Mouse (Mus musculus) MEL (cell line): ENCODE measurements around the gene Dock1. TPM values are rescaled to one million over a fixed set of nuclear protein-coding genes. Genes with fewer than 3 reads are reported as not detected.

ENCODE experiments used
- DNase-seq: peaks from one replicate; pipeline ENCODE4 v3.0.0; 2011; ENCODE audit warnings: low read depth, low spot score
- H3K27ac ChIP-seq: 2 replicates; pipeline ENCODE4 v1.5.1; 2012; ENCODE audit warnings: low read depth, mild to moderate bottlenecking, control low read depth, low read length, moderate library complexity; ENCODE audit not compliant: control insufficient read depth
- H3K27me3 ChIP-seq, 2 experiments: fragments of 150-350 bp in 1 of 2; sonication (generic) in 1 of 2; 2 replicates each; pipeline ENCODE4 v1.6.1; 2012; ENCODE audit warnings: low read length in 2 of 2, mild to moderate bottlenecking in 2 of 2, improper control_type of control experiment in 1 of 2, moderate library complexity in 1 of 2; ENCODE audit not compliant: insufficient read depth in 2 of 2, control insufficient read depth in 1 of 2
- H3K36me3 ChIP-seq, 2 experiments: 2 replicates each; pipeline ENCODE4 v1.6.1; 2012 to 2014; ENCODE audit warnings: low read length in 2 of 2, improper control_type of control experiment in 1 of 2, inconsistent platforms in 1 of 2, mild to moderate bottlenecking in 1 of 2; ENCODE audit not compliant: insufficient read depth in 2 of 2, control insufficient read depth in 1 of 2
- H3K4me1 ChIP-seq, 2 experiments: fragments of 150-350 bp in 1 of 2; sonication (generic) in 1 of 2; 2 replicates each; pipeline ENCODE4 v1.6.1; 2012; ENCODE audit warnings: low read length in 2 of 2, improper control_type of control experiment in 1 of 2, mild to moderate bottlenecking in 1 of 2; ENCODE audit not compliant: insufficient read depth in 2 of 2, control insufficient read depth in 1 of 2
- H3K4me3 ChIP-seq, 2 experiments: fragments of 150-350 bp in 1 of 2; sonication (generic) in 1 of 2; 2 replicates each; pipeline ENCODE4 v1.5.1; 2012; ENCODE audit warnings: low read depth in 2 of 2, low read length in 2 of 2, mild to moderate bottlenecking in 2 of 2, moderate library complexity in 2 of 2, control low read depth in 1 of 2, improper control_type of control experiment in 1 of 2; ENCODE audit not compliant: control insufficient read depth in 1 of 2, insufficient read depth in 1 of 2
- H3K79me2 ChIP-seq: 2 replicates; pipeline ENCODE4 v1.6.1; 2012; ENCODE audit warnings: mild to moderate bottlenecking, low read length, moderate library complexity; ENCODE audit not compliant: control insufficient read depth, poor library complexity, insufficient read depth
- H3K9ac ChIP-seq: 2 replicates; pipeline ENCODE4 v1.6.1; 2012; ENCODE audit warnings: low read depth, mild to moderate bottlenecking, control low read depth, low read length, moderate library complexity; ENCODE audit not compliant: control insufficient read depth, poor library complexity, severe bottlenecking
- H3K9me3 ChIP-seq: fragments of 150-350 bp; sonication (generic); replicated peaks from 2 replicates; pipeline ENCODE4 v1.6.1; 2012; ENCODE audit warnings: mild to moderate bottlenecking, low read length, improper control_type of control experiment, moderate library complexity; ENCODE audit not compliant: insufficient read depth
- BHLHE40 ChIP-seq: IDR thresholded peaks from 2 replicates; pipeline ENCODE4 v1.6.1; 2012; ENCODE audit warnings: low read depth, mild to moderate bottlenecking, inconsistent platforms, low read length, improper control_type of control experiment, borderline replicate concordance
- CTCF ChIP-seq, 3 experiments: IDR thresholded peaks in 2 of 3; conservative IDR thresholded peaks in 1 of 3; 2 replicates each; pipeline ENCODE4 v1.5.1; 2011 to 2012; ENCODE audit warnings: low read length in 3 of 3, low read depth in 2 of 3, mild to moderate bottlenecking in 2 of 3, improper control_type of control experiment in 1 of 3, inconsistent platforms in 1 of 3, mixed read lengths in 1 of 3, moderate library complexity in 1 of 3; ENCODE audit not compliant: control insufficient read depth in 1 of 3, insufficient read depth in 1 of 3, poor library complexity in 1 of 3, severe bottlenecking in 1 of 3
- EP300 ChIP-seq, 2 experiments: IDR thresholded peaks; 2 replicates each; pipeline ENCODE4 v1.6.1; 2011; ENCODE audit warnings: improper control_type of control experiment in 2 of 2, low read length in 2 of 2, low read depth in 1 of 2, mild to moderate bottlenecking in 1 of 2
- HCFC1 ChIP-seq: IDR thresholded peaks from 2 replicates; pipeline ENCODE4 v1.6.1; 2012; ENCODE audit warnings: low read depth, mild to moderate bottlenecking, inconsistent platforms, low read length, improper control_type of control experiment, moderate library complexity
- MAFK ChIP-seq: IDR thresholded peaks from 2 replicates; pipeline ENCODE4 v1.6.1; 2011; ENCODE audit warnings: low read depth, mild to moderate bottlenecking, low read length, improper control_type of control experiment, borderline replicate concordance
- MEF2A ChIP-seq: IDR thresholded peaks from 2 replicates; pipeline ENCODE4 v1.6.1; 2014; ENCODE audit warnings: low read depth, mild to moderate bottlenecking, inconsistent platforms, low read length, improper control_type of control experiment; ENCODE audit not compliant: poor library complexity, insufficient replicate concordance, severe bottlenecking; ENCODE audit errors: extremely low read depth
- MYB ChIP-seq: IDR thresholded peaks from 2 replicates; pipeline ENCODE4 v1.6.1; 2011; ENCODE audit warnings: mild to moderate bottlenecking, low read depth, low read length, improper control_type of control experiment
- MYC ChIP-seq: IDR thresholded peaks from 2 replicates; pipeline ENCODE4 v1.6.1; 2011; ENCODE audit warnings: low read depth, mild to moderate bottlenecking, low read length, improper control_type of control experiment, moderate library complexity
- NELFE ChIP-seq: IDR thresholded peaks from 2 replicates; pipeline ENCODE4 v1.6.1; 2011; ENCODE audit warnings: low read depth, low read length, improper control_type of control experiment
- POLR2A ChIP-seq, 2 experiments: IDR thresholded peaks; 2 replicates each; pipeline ENCODE4 v1.6.1; 2011 to 2012; ENCODE audit warnings: low read length in 2 of 2, mild to moderate bottlenecking in 2 of 2, control low read depth in 1 of 2, improper control_type of control experiment in 1 of 2, low read depth in 1 of 2, moderate library complexity in 1 of 2; ENCODE audit not compliant: control insufficient read depth in 1 of 2, insufficient read depth in 1 of 2, poor library complexity in 1 of 2
- POLR2AphosphoS5 ChIP-seq: IDR thresholded peaks from 2 replicates; pipeline ENCODE4 v1.6.1; 2012; ENCODE audit warnings: low read depth, borderline replicate concordance, mild to moderate bottlenecking, inconsistent platforms, low read length, moderate library complexity, mixed read lengths
- SMC3 ChIP-seq: IDR thresholded peaks from 2 replicates; pipeline ENCODE4 v1.6.1; 2011; ENCODE audit warnings: low read depth, low read length, improper control_type of control experiment
- TAL1 ChIP-seq: IDR thresholded peaks from 2 replicates; pipeline ENCODE4 v1.6.1; 2012; ENCODE audit warnings: mild to moderate bottlenecking, inconsistent platforms, low read length, moderate library complexity, mixed read lengths
- USF1 ChIP-seq: IDR thresholded peaks from 2 replicates; pipeline ENCODE4 v1.6.1; 2014; ENCODE audit warnings: low read depth, mild to moderate bottlenecking, inconsistent platforms, low read length, improper control_type of control experiment, moderate library complexity
- ZC3H11A ChIP-seq: IDR thresholded peaks from 2 replicates; pipeline ENCODE4 v1.6.1; 2012; ENCODE audit warnings: low read depth, mild to moderate bottlenecking, inconsistent platforms, low read length, improper control_type of control experiment
- polyA plus RNA-seq, 2 experiments: library from polyadenylated mRNA; stranded (reverse) in 1 of 2; unstranded in 1 of 2; fragments of >175 nt in 1 of 2; fragments of >200 nt in 1 of 2; gene quantifications; 2 replicates each; pipeline versions ENCODE4 v1.2.1 to v1.2.4; 2012; ENCODE audit warnings: low replicate concordance in 2 of 2, low read depth in 1 of 2; ENCODE audit not compliant: insufficient read length in 2 of 2, insufficient read depth in 1 of 2, missing spikeins in 1 of 2
- total RNA-seq: library from RNA; depleted of rRNA; stranded (reverse); fragments of 300-350 nt; gene quantifications from 2 replicates; pipeline ENCODE4 v1.2.3, GENCODE M21; 2012

The Dock1 gene
- total and polyA plus RNA-seq, 3 experiments: not detected

- DNase-seq: no peak
- Histone ChIP-seq H3K27ac (no peak overlapping the region), H3K4me3 (no peak overlapping the region), H3K27me3 (no peaks in the 10 kb centered on the region), H3K4me1 (no peaks in the 10 kb centered on the region), H3K9me3 (no peaks in the 10 kb centered on the region), H3K9ac (no peak overlapping the region), H3K36me3 (no peaks in the 10 kb centered on the region), H3K79me2 (no peaks in the 10 kb centered on the region)
- TF ChIP-seq POLR2AphosphoS5 (no peak), MYB (no peak)
Observed at GRCm38 (mm10) chr7:135205111-135205510, 534.7 kb downstream of the Dock1 start.

DNA sequence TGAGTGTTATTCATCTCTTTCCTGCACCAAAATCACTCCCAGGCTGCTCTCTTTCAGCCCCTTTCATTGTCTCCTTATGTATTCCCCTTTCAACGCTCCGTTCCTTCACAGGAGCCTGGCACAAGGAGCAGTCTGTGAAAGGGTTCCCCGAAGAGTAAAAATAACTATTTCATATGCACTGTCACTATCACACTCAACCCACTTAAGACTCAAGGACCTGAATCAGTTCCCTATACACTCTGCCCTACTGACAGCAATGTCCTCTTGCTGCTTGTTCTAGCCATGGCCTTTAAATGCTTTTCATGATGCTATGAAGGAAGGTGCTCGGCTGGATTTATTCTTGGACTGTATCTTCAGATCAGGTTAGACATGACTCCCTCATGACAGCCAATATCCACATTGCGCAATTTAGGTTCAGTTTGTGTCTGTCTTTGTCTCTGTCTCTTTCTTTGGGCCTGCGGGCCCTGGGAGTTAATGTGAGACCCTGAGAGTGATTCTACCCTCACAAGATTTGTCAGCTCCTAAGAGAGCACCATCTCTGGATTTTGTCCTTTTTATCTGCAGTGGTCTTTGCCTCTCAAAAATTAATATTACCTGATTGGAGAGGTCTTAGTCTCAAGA, 538.6 kb downstream of the Dock1 start:
- H3K9me3 ChIP-seq: no peaks in the 10 kb centered on the region
- no peaks in the 10 kb centered on the region for H3K4me1 ChIP-seq
- H3K27ac ChIP-seq: no peak overlapping the region
- H3K4me3 ChIP-seq: no peak overlapping the region
- no peaks in the 10 kb centered on the region for H3K79me2 ChIP-seq
- H3K36me3 ChIP-seq: no peaks in the 10 kb centered on the region
- TF ChIP-seq CTCF (IDR thresholded peaks at IDR 0.05 in 2 of 3, conservative IDR thresholded peaks at IDR 0.05 in 1 of 3; ENCODE audit: control insufficient read depth in 1 of 3, insufficient read depth in 1 of 3, low read depth in 2 of 3, low read length in 3 of 3, poor library complexity in 1 of 3, severe bottlenecking in 1 of 3) (no peak), HCFC1 (no peak), SMC3 (no peak)
- TF ChIP-seq, all 39 proteins: peak for 0
- no peaks in the 10 kb centered on the region for H3K27me3 ChIP-seq
- DNase-seq: no peak
- H3K9ac ChIP-seq: no peak overlapping the region

GRCm38 (mm10) chr7:135210296-135210695, 539.8 kb downstream of the Dock1 start:
- Histone ChIP-seq H3K27me3 (no peaks in the 10 kb centered on the region), H3K4me3 (no peak overlapping the region), H3K36me3 (no peaks in the 10 kb centered on the region), H3K9ac (no peak overlapping the region), H3K27ac (no peak overlapping the region), H3K4me1 (no peaks in the 10 kb centered on the region), H3K79me2 (no peaks in the 10 kb centered on the region), H3K9me3 (no peaks in the 10 kb centered on the region)
- no peak for TF ChIP-seq USF1
- TF ChIP-seq MAFK: no peak
- no peak for TF ChIP-seq EP300 (IDR thresholded peaks at IDR 0.05; ENCODE audit: low read depth in 1 of 2, low read length in 2 of 2)
- no peak for TF ChIP-seq NELFE
- TF ChIP-seq POLR2AphosphoS5: no peak
- TF ChIP-seq ZC3H11A: no peak
- no peak for TF ChIP-seq POLR2A (IDR thresholded peaks at IDR 0.05; ENCODE audit: control insufficient read depth in 1 of 2, insufficient read depth in 1 of 2, low read depth in 1 of 2, low read length in 2 of 2, poor library complexity in 1 of 2)
- no peak for TF ChIP-seq TAL1
- TF ChIP-seq MEF2A: no peak
- no peak for TF ChIP-seq BHLHE40
- TF ChIP-seq MYC: no peak
- no peak for DNase-seq
